Mouse (Mus musculus) liver, embryonic 13.5 days (tissue): ENCODE measurements at regions not wholly inside any gene's neighbourhood (a gene's known extent, or its start where the extent isn't known, plus 50 kb on each side); places are given as distances from the start of the nearest gene placed in this dataset.

Experiments used
- ATAC-seq: fragments of 200-750 bp; cut with Nextera tagmentation; 2 replicates; pipeline ENCODE4 v1.8.0; 2017; ENCODE audit warnings: low read depth, mild to moderate bottlenecking, moderate number of reproducible peaks, moderate library complexity
- DNase-seq: peaks from one replicate; pipeline ENCODE4 v3.0.0; 2022
- H3K27ac ChIP-seq: fragments of 300-500 bp; sonication (generic); 2 replicates; pipeline ENCODE4 v1.5.1; 2015; ENCODE audit warnings: moderate library complexity, mild to moderate bottlenecking, inconsistent platforms
- H3K27me3 ChIP-seq: fragments of 300-500 bp; sonication (generic); 2 replicates; pipeline ENCODE4 v1.6.1; 2015; ENCODE audit warnings: mild to moderate bottlenecking, inconsistent platforms
- H3K36me3 ChIP-seq: fragments of 300-500 bp; sonication (generic); 2 replicates; pipeline ENCODE4 v1.6.1; 2015; ENCODE audit warnings: mild to moderate bottlenecking, inconsistent platforms
- H3K4me1 ChIP-seq: fragments of 300-500 bp; sonication (generic); replicated peaks from 2 replicates; pipeline ENCODE4 v1.6.1; 2015; ENCODE audit warnings: inconsistent platforms
- H3K4me2 ChIP-seq: fragments of 300-500 bp; sonication (generic); 2 replicates; pipeline ENCODE4 v1.6.1; 2015; ENCODE audit warnings: inconsistent platforms, mild to moderate bottlenecking, moderate library complexity
- H3K4me3 ChIP-seq: fragments of 300-500 bp; sonication (generic); replicated peaks from 2 replicates; pipeline ENCODE4 v1.5.1; 2015; ENCODE audit warnings: mild to moderate bottlenecking, inconsistent platforms
- H3K9ac ChIP-seq: fragments of 300-500 bp; sonication (generic); 2 replicates; pipeline ENCODE4 v1.6.1; 2015; ENCODE audit warnings: mild to moderate bottlenecking, inconsistent platforms
- H3K9me3 ChIP-seq: fragments of 300-500 bp; sonication (generic); replicated peaks from 2 replicates; pipeline ENCODE4 v1.6.1; 2016; ENCODE audit warnings: inconsistent platforms
- WGBS: fragments of 180-500 bp; shearing (Covaris S2); methylation state at CpG from one replicate; pipeline ENCODE4 v1.1.7; 2015; ENCODE audit not compliant: insufficient replicate concordance; 5-methylcytosine and 5-hydroxymethylcytosine counted together

DNA sequence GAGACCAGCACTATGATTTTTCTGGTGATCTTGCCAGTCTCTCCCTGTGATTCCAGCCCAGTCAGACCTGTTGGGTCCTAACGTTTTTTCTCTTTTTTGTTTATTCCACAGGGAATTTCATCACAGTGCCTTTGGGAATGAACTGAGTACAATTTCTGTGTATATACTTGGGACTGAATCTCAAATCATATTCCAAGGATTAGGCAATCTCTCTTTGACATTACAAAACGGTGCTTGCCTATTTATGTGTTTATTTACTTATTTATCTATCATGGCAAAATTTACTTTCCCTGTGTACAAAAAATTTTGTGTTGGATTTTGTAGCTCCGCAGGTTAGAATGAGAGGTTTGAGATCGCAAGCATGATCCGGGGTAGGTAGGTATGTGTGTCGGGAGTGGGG lies 189.2 kb upstream of the Kbtbd8 start:
- Histone ChIP-seq H3K4me3 (no peak overlapping the region), H3K9ac (no peak overlapping the region), H3K27ac (no peak overlapping the region), H3K36me3 (no peaks in the 10 kb centered on the region), H3K27me3 (no peaks in the 10 kb centered on the region), H3K4me2 (no peak overlapping the region), H3K9me3 (no peaks in the 10 kb centered on the region), H3K4me1 (no peaks in the 10 kb centered on the region)
- 72% methylated on average over 6 of the region's 6 CpGs for WGBS
- DNase-seq (no peak), ATAC-seq (no peak)

DNA sequence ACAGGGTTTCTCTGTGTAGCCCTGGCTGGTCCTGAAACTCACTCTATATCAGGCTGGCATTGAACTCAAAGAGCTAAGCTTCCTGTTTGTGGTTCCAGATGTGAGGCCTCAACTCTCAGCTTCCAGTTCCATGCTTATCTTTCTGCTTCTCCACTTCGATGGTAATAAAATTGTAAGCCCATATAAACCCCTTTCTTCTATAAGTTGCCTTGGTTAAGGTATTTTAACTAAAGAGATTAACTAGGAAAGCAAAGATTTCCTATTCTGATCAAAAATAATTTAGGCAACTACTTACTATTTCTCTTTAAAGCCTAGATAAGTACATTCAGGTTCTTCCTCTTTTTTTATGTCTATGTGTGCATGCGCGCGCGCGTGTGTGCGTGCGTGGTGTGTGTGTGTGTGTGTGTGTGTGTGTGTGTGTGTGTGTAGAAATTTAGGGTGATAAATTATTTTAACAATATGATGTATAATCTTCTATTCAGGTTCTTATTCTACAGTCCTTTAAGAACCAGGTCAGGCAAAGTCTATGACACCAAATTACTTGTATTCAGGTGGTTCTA lies 190.3 kb upstream of the Kbtbd8 start:
- DNase-seq: no peak
- no peaks in the 10 kb centered on the region for H3K36me3 ChIP-seq
- no peaks in the 10 kb centered on the region for H3K4me1 ChIP-seq
- WGBS: 74% methylated on average over 8 of the region's 8 CpGs
- no peak overlapping the region for H3K27ac ChIP-seq
- H3K27me3 ChIP-seq: no peaks in the 10 kb centered on the region
- no peak for ATAC-seq
- H3K4me2 ChIP-seq: no peak overlapping the region
- no peak overlapping the region for H3K4me3 ChIP-seq
- no peaks in the 10 kb centered on the region for H3K9me3 ChIP-seq
- no peak overlapping the region for H3K9ac ChIP-seq

- no peaks in the 10 kb centered on the region for H3K36me3 ChIP-seq
- WGBS: 77% methylated on average over 1 of the region's 1 CpGs
- DNase-seq (no peak), ATAC-seq (no peak)
- H3K4me3 ChIP-seq: no peak overlapping the region
- H3K4me2 ChIP-seq: no peak overlapping the region
- no peak overlapping the region for H3K9ac ChIP-seq
- no peaks in the 10 kb centered on the region for H3K27me3 ChIP-seq
- no peak overlapping the region for H3K27ac ChIP-seq
- H3K4me1 ChIP-seq: no peaks in the 10 kb centered on the region
- H3K9me3 ChIP-seq: no peaks in the 10 kb centered on the region
Measured at GRCm38 (mm10) chr6:94925408-94925807, 191.6 kb upstream of the Kbtbd8 start.

GRCm38 (mm10) chr6:94924338-94925039 lies 192.6 kb upstream of the Kbtbd8 start:
- no peaks in the 10 kb centered on the region for H3K9me3 ChIP-seq
- no peak for DNase-seq
- 72% methylated on average over 11 of the region's 11 CpGs for WGBS
- no peaks in the 10 kb centered on the region for H3K4me1 ChIP-seq
- H3K27ac ChIP-seq: no peak overlapping the region
- no peaks in the 10 kb centered on the region for H3K27me3 ChIP-seq
- H3K36me3 ChIP-seq: no peaks in the 10 kb centered on the region
- H3K4me2 ChIP-seq: no peak overlapping the region
- H3K4me3 ChIP-seq: no peak overlapping the region
- no peak for ATAC-seq
- H3K9ac ChIP-seq: no peak overlapping the region

GRCm38 (mm10) chr6:94921741-94922140 lies 195.3 kb upstream of the Kbtbd8 start:
- no peak overlapping the region for H3K9ac ChIP-seq
- DNase-seq (no peak), ATAC-seq (no peak)
- no peaks in the 10 kb centered on the region for H3K9me3 ChIP-seq
- WGBS: 47% methylated on average over 2 of the region's 2 CpGs
- no peak overlapping the region for H3K4me3 ChIP-seq
- no peaks in the 10 kb centered on the region for H3K36me3 ChIP-seq
- H3K4me1 ChIP-seq: no peaks in the 10 kb centered on the region
- H3K27ac ChIP-seq: no peak overlapping the region
- H3K4me2 ChIP-seq: no peak overlapping the region
- H3K27me3 ChIP-seq: no peaks in the 10 kb centered on the region

GRCm38 (mm10) chr6:94920770-94921169 lies 196.3 kb upstream of the Kbtbd8 start:
- Histone ChIP-seq H3K9ac (no peak overlapping the region), H3K4me1 (no peaks in the 10 kb centered on the region), H3K27ac (no peak overlapping the region), H3K9me3 (no peaks in the 10 kb centered on the region), H3K4me2 (no peak overlapping the region), H3K36me3 (no peaks in the 10 kb centered on the region), H3K4me3 (no peak overlapping the region), H3K27me3 (no peaks in the 10 kb centered on the region)
- no peak for ATAC-seq
- DNase-seq: no peak
- WGBS: 69% methylated on average over 2 of the region's 2 CpGs

GRCm38 (mm10) chr6:94919194-94919743 lies 197.8 kb upstream of the Kbtbd8 start:
- Histone ChIP-seq H3K4me3 (no peak overlapping the region), H3K9ac (no peak overlapping the region), H3K4me1 (no peaks in the 10 kb centered on the region), H3K36me3 (no peaks in the 10 kb centered on the region), H3K4me2 (no peak overlapping the region), H3K27me3 (no peaks in the 10 kb centered on the region), H3K27ac (no peak overlapping the region), H3K9me3 (no peaks in the 10 kb centered on the region)
- ATAC-seq: no peak
- no peak for DNase-seq
- 22% methylated on average over 5 of the region's 5 CpGs for WGBS

- DNase-seq: no peak
- no peak for ATAC-seq
- WGBS: 36% methylated on average over 8 of the region's 8 CpGs
- Histone ChIP-seq H3K36me3 (no peaks in the 10 kb centered on the region), H3K4me1 (no peaks in the 10 kb centered on the region), H3K4me3 (no peak overlapping the region), H3K9ac (no peak overlapping the region), H3K27me3 (no peaks in the 10 kb centered on the region), H3K4me2 (no peak overlapping the region), H3K27ac (no peak overlapping the region), H3K9me3 (no peaks in the 10 kb centered on the region)
Measured at GRCm38 (mm10) chr6:94915842-94916620, 201.0 kb upstream of the Kbtbd8 start.

DNA sequence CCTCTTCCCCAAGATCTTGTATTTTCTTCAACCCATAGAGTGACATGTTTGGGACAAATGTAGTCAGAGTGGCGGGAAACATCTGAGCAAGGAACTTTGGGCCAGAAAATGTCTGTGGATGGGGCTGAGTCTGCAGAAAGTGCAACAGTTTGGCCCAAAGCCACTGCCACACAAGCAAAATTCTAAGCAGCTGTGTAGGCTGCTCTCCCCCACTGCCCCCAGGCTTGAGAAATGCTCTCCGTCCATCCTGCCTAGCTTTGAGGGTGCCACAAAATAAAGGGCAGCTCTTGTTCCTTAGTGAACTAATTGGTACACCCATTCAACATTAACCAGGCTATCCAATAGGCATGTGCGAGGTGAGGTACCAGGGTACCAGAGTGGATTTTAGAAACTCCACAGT lies 205.2 kb upstream of the Kbtbd8 start:
- no peak overlapping the region for H3K4me2 ChIP-seq
- H3K9ac ChIP-seq: no peak overlapping the region
- 67% methylated on average over 3 of the region's 3 CpGs for WGBS
- no peaks in the 10 kb centered on the region for H3K9me3 ChIP-seq
- DNase-seq (no peak), ATAC-seq (no peak)
- H3K27ac ChIP-seq: no peak overlapping the region
- H3K4me3 ChIP-seq: no peak overlapping the region
- H3K4me1 ChIP-seq: no peaks in the 10 kb centered on the region
- no peaks in the 10 kb centered on the region for H3K27me3 ChIP-seq
- no peaks in the 10 kb centered on the region for H3K36me3 ChIP-seq

- ATAC-seq: no peak
- H3K36me3 ChIP-seq: no peaks in the 10 kb centered on the region
- no peak overlapping the region for H3K9ac ChIP-seq
- H3K27me3 ChIP-seq: no peaks in the 10 kb centered on the region
- 68% methylated on average over 9 of the region's 9 CpGs for WGBS
- no peak overlapping the region for H3K4me2 ChIP-seq
- H3K4me3 ChIP-seq: no peak overlapping the region
- H3K27ac ChIP-seq: no peak overlapping the region
- no peaks in the 10 kb centered on the region for H3K9me3 ChIP-seq
- no peak for DNase-seq
- no peaks in the 10 kb centered on the region for H3K4me1 ChIP-seq
Measured at GRCm38 (mm10) chr6:94911374-94911773, 205.7 kb upstream of the Kbtbd8 start.

DNA sequence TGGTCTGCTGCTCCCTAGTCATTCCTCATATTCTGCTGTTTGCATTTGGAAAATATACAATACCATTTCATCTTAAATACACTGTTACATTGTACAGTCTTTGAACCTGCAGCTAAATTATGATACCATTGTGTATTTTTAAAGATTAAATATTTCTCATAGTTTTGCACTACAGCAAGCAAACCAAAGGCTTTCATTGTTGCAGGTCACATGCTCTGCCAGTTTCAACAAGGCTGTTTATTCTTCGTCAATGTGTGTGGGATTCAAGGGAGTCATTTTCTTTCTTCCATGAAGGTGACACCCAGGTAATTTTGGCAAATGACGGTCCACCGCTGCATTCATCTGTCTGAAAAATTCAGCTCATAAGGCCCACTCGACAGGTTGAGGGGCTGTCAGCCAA lies 200.9 kb upstream of the Lrig1 start:
- no peak overlapping the region for H3K4me2 ChIP-seq
- H3K36me3 ChIP-seq: no peaks in the 10 kb centered on the region
- H3K27ac ChIP-seq: no peak overlapping the region
- no peak overlapping the region for H3K9ac ChIP-seq
- no peak overlapping the region for H3K4me3 ChIP-seq
- WGBS: 67% methylated on average over 4 of the region's 4 CpGs
- no peaks in the 10 kb centered on the region for H3K9me3 ChIP-seq
- DNase-seq: no peak
- no peaks in the 10 kb centered on the region for H3K27me3 ChIP-seq
- H3K4me1 ChIP-seq: no peaks in the 10 kb centered on the region
- no peak for ATAC-seq
